Mouse (Mus musculus) limb, embryonic 13.5 days (tissue): Measurements from ENCODE around the gene Thoc5. TPM values are rescaled to one million over a fixed set of nuclear protein-coding genes. Genes with fewer than 3 reads are reported as not detected.

Experiments used
- microRNA-seq: library from miRNA; unstranded; fragments of <30 nt; microRNA quantifications from one replicate; pipeline ENCODE4, GENCODE M21; 2016
- polyA plus RNA-seq: library from polyadenylated mRNA; unstranded; fragments of >200 nt; fragmentation: Nextera tagmentation; extraction: Ambion mirVana; gene quantifications from 2 replicates; pipeline ENCODE4 v1.2.1, GENCODE M21; 2015

The Thoc5 gene
- polyA plus RNA-seq, 1 experiment from 2014 or later: 36.2 TPM

Small RNA genes within 50 kb of the gene (microRNA-seq; reads per million reads assigned to microRNA genes)
- gene Mir6918: not detected

Other genes starting within 250 kb of the Thoc5 start
- gene Uqcr10, start 191.0 kb upstream of the Thoc5 start, polyA plus RNA-seq: 662 and 692 TPM in 2 replicates
- gene Zmat5, start 190.6 kb upstream of the Thoc5 start, polyA plus RNA-seq: 63.4 and 65.3 TPM in 2 replicates
- 0.13 and 0.23 TPM in 2 replicates for gene Cabp7, start 148.5 kb upstream of the Thoc5 start, polyA plus RNA-seq
- gene Nf2, start 45.8 kb upstream of the Thoc5 start, polyA plus RNA-seq: 55.2 and 56.9 TPM in 2 replicates
- 75.2 and 78.7 TPM in 2 replicates for gene Nipsnap1, start 21.4 kb upstream of the Thoc5 start, polyA plus RNA-seq
- 0.08 and 0.18 TPM in 2 replicates for gene Nefh, start 52.7 kb downstream of the Thoc5 start, polyA plus RNA-seq
- gene Ap1b1, start 91.5 kb downstream of the Thoc5 start, polyA plus RNA-seq: 49.9 and 54.4 TPM in 2 replicates
- 4.2 and 5.2 TPM in 2 replicates for gene Rasl10a, start 162.8 kb downstream of the Thoc5 start, polyA plus RNA-seq
- 25.5 and 28.4 TPM in 2 replicates for gene Gas2l1, start 170.0 kb downstream of the Thoc5 start, polyA plus RNA-seq
- gene Rhbdd3, start 203.6 kb downstream of the Thoc5 start, polyA plus RNA-seq: 25.1 and 25.9 TPM in 2 replicates
- 920 and 938 TPM in 2 replicates for gene Ewsr1, start 203.9 kb downstream of the Thoc5 start, polyA plus RNA-seq